Mouse (Mus musculus): ENCODE data around the gene Syde2. TPM values are rescaled to one million over a fixed set of nuclear protein-coding genes. Genes with fewer than 3 reads are reported as not detected.
"Not testable (repeated sequence)": the region's sequence is repeated elsewhere in the genome, so short reads cannot be mapped to it uniquely, and the experiment has no call there.

The Syde2 gene
- polyA plus RNA-seq, 1 experiment, result 2.6 TPM

DNA sequence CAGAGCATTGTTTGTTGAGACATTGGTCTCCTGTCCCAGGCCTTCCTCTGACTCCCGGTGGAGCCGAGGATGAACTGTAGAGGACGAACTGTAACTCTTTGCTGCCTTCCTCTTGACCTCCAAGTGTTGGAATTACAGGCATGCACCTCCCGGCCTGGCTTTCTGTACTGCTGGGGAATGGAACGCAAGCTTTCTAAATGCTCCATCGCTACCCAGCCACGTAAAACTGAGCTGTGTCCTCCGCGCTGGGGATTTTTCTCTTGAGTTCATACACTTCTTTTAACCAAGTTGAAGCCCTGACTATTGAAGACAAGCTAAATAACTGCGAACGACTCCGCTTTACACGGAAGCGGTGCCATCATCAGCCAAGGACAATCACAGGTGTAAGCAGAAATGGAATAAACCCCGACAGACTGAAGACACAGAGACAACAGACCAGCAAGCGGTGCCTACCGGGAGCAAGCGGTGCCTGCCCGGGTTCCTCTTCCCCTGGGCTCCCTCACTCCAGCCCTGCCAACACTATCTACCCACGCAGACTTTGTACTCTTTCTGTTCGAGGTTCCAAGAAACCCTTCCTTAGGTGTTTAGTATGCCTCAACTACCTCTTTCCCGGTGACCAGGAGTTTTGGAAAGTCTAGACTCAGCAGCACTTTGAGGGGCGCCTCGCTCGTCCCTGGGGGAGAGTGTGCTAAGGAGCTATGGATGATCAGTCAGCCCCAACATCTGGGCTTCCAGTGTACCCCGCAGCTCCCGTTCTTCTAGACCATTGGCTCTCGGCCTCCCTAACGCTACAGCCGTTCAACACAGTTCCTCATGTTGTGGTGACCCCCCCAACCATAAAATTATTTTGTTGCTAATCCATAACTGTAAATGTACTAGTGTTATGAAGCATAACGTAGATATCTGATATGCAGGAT, 24.3 kb upstream of the Syde2 start:
- Histone ChIP-seq H3K79me2 (ENCODE audit: control insufficient read depth, insufficient read depth) (no peaks in the 10 kb centered on the region), H3K79me3 (ENCODE audit: low read depth) (no peaks in the 10 kb centered on the region), H3K36me3 (ENCODE audit: control insufficient read depth, insufficient read depth) (no peaks in the 10 kb centered on the region), H3ac (ENCODE audit: control insufficient read depth, insufficient read length, low read depth) (no peak overlapping the region), H3K27me3 (ENCODE audit: control insufficient read depth, insufficient read depth, insufficient read length) (no peaks in the 10 kb centered on the region), H3K4me3 (ENCODE audit: insufficient read depth, poor library complexity, severe bottlenecking) (no peak overlapping the region)
- no peak for TF ChIP-seq CEBPB (IDR thresholded peaks at IDR 0.05; ENCODE audit: low read depth)
- no peak for TF ChIP-seq MYOD1 (IDR thresholded peaks at IDR 0.05; ENCODE audit: control insufficient read depth, insufficient read length, low read depth)
- TF ChIP-seq CTCF (IDR thresholded peaks at IDR 0.05; ENCODE audit: control insufficient read depth, insufficient read depth, insufficient read length), result no peak
- TF ChIP-seq MAX (IDR thresholded peaks at IDR 0.05), result no peak
- TF ChIP-seq FOSL1 (IDR thresholded peaks at IDR 0.05; ENCODE audit: insufficient read depth, low read length, poor library complexity, severe bottlenecking), result no peak
- no peak for TF ChIP-seq MYOG (IDR thresholded peaks at IDR 0.05; ENCODE audit: control insufficient read depth, extremely low read depth, insufficient read length)
- TF ChIP-seq USF1 (IDR thresholded peaks at IDR 0.05; ENCODE audit: low read depth), result no peak

DNA sequence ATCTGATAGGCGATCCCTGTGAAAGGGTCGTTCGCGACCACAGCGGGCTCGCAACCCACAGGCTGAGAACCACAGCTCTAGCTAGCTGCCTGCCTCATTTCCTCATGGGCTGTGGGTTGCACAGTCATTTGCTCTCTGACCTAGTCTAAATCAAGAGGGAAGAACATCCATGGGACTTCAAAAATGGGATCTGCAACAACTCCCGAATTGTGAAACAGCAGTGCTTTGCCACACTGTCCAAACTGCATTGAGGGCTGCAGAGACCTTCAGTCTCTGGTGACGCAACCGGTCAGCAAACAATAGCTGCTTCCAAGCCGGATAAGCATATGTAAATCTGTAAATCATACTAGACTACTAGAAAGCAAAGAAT, 23.7 kb upstream of the Syde2 start:
- Histone ChIP-seq H3K4me3 (ENCODE audit: insufficient read depth, poor library complexity, severe bottlenecking) (no peak overlapping the region), H3K79me2 (ENCODE audit: control insufficient read depth, insufficient read depth) (no peaks in the 10 kb centered on the region), H3K27me3 (ENCODE audit: control insufficient read depth, insufficient read depth, insufficient read length) (no peaks in the 10 kb centered on the region), H3K79me3 (ENCODE audit: low read depth) (no peaks in the 10 kb centered on the region), H3ac (ENCODE audit: control insufficient read depth, insufficient read length, low read depth) (no peak overlapping the region), H3K36me3 (ENCODE audit: control insufficient read depth, insufficient read depth) (no peaks in the 10 kb centered on the region)
- TF ChIP-seq MAX (IDR thresholded peaks at IDR 0.05), result no peak

DNA sequence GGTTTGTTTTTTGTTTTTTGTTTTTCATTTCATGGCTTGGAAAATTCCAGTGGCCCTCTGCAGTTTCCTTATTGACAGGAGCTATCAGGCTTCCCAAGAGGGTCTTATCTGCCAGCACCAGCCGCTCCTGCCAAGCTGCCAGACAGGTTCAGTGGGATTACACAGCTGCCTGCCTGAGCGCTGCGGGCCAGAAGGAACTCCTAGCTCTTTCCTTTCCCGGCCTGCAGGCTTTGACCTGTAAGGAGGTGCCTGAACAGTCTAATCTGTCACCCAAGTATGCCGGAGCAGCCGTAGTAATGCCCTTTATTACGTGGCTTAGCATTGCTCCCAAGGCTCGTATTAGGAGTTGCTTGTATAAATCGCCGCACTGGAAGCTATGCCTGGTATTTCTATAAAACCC, 23.2 kb upstream of the Syde2 start:
- TF ChIP-seq CTCF (IDR thresholded peaks at IDR 0.05; ENCODE audit: control insufficient read depth, insufficient read depth, insufficient read length) (no peak), CEBPB (IDR thresholded peaks at IDR 0.05; ENCODE audit: low read depth) (no peak), MYOD1 (IDR thresholded peaks at IDR 0.05; ENCODE audit: control insufficient read depth, insufficient read length, low read depth) (no peak), USF1 (IDR thresholded peaks at IDR 0.05; ENCODE audit: low read depth) (no peak), MYOG (IDR thresholded peaks at IDR 0.05; ENCODE audit: control insufficient read depth, extremely low read depth, insufficient read length) (no peak), MAX (IDR thresholded peaks at IDR 0.05) (no peak), FOSL1 (IDR thresholded peaks at IDR 0.05; ENCODE audit: insufficient read depth, low read length, poor library complexity, severe bottlenecking) (no peak)
- H3K79me3 ChIP-seq (ENCODE audit: low read depth), result no peaks in the 10 kb centered on the region
- no peaks in the 10 kb centered on the region for H3K27me3 ChIP-seq (ENCODE audit: control insufficient read depth, insufficient read depth, insufficient read length)
- no peaks in the 10 kb centered on the region for H3K36me3 ChIP-seq (ENCODE audit: control insufficient read depth, insufficient read depth)
- H3K4me3 ChIP-seq (ENCODE audit: insufficient read depth, poor library complexity, severe bottlenecking), result no peak overlapping the region
- H3K79me2 ChIP-seq (ENCODE audit: control insufficient read depth, insufficient read depth), result no peaks in the 10 kb centered on the region
- H3ac ChIP-seq (ENCODE audit: control insufficient read depth, insufficient read length, low read depth), result no peak overlapping the region

DNA sequence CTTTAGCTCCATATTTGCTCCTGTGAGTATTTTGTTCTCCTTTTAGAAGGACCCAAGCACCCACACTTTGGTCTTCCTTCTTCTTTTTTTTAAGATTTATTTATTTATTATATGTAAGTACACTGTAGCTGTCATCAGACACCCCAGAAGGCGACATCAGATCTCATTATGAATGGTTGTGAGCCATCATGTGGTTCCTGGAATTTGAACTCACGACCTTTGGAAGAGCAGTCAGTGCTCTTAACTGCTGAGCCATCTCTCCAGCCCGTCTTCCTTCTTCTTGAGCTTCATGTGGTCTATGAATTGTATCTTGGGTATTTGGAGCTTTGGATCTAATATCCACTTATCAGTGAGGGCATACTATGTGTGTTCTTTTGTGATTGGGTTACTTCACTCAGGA, 22.1 kb upstream of the Syde2 start:
- not testable (repeated sequence) for H3K79me2 ChIP-seq (ENCODE audit: control insufficient read depth, insufficient read depth); H3K27me3 ChIP-seq (ENCODE audit: control insufficient read depth, insufficient read depth, insufficient read length); H3ac ChIP-seq (ENCODE audit: control insufficient read depth, insufficient read length, low read depth); H3K79me3 ChIP-seq (ENCODE audit: low read depth); H3K36me3 ChIP-seq (ENCODE audit: control insufficient read depth, insufficient read depth); H3K4me3 ChIP-seq (ENCODE audit: insufficient read depth, poor library complexity, severe bottlenecking)

DNA sequence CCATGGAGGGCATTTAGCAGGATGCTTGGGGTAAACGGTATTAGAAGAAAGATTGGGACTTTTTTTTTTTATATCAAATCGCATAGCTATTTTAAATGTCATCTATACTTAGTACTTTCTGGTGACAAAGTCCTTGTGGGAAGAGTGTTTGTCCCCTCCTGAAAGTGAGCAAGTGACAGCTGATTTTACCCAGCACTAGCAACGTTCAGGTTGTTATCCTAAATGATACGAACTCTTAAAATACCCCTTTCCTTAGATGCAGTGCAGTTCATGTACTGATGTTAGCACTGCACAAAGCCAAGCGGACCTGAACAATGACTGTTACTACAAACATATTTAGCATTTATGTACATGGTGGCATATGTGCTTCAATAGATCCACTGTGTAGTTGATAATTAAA, 20.9 kb upstream of the Syde2 start:
- TF ChIP-seq USF1 (IDR thresholded peaks at IDR 0.05; ENCODE audit: low read depth) (no peak), MAX (IDR thresholded peaks at IDR 0.05) (no peak), MYOD1 (IDR thresholded peaks at IDR 0.05; ENCODE audit: control insufficient read depth, insufficient read length, low read depth) (no peak)
- no peak overlapping the region for H3ac ChIP-seq (ENCODE audit: control insufficient read depth, insufficient read length, low read depth)

DNA sequence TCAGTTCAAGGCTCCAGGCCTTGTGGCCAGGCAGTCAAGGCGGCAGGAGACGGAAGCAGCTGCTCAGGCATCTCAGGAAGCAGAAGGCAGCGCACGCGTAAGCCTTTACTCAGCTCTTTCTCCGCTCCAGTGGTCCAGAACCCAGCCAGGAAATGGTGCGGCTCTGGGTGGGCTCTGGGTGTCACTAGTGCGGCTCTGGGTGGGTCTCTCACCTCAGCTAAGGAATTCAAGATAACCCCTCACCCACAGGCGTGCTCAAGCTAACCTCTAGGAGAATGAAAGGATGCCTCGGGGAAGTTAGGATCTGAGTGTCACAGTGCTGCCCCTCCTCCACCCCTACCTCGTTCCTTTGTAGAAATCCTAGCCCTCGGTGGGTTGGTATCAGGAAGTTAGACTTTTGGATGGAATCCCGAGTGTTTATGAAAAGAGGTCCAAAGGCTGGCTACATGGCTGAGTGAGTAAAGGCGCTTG, 18.6 kb upstream of the Syde2 start:
- Histone ChIP-seq H3K36me3 (ENCODE audit: control insufficient read depth, insufficient read depth) (no peaks in the 10 kb centered on the region), H3K27me3 (ENCODE audit: control insufficient read depth, insufficient read depth, insufficient read length) (no peaks in the 10 kb centered on the region), H3ac (ENCODE audit: control insufficient read depth, insufficient read length, low read depth) (no peak overlapping the region), H3K4me3 (ENCODE audit: insufficient read depth, poor library complexity, severe bottlenecking) (no peak overlapping the region), H3K79me3 (ENCODE audit: low read depth) (no peaks in the 10 kb centered on the region), H3K79me2 (ENCODE audit: control insufficient read depth, insufficient read depth) (no peaks in the 10 kb centered on the region)
- TF ChIP-seq MYOG (IDR thresholded peaks at IDR 0.05; ENCODE audit: control insufficient read depth, extremely low read depth, insufficient read length), result no peak

More for the DNA sequence above, 20.9 kb upstream of the Syde2 start:
- Histone ChIP-seq H3K27me3 (ENCODE audit: control insufficient read depth, insufficient read depth, insufficient read length) (no peaks in the 10 kb centered on the region), H3K79me2 (ENCODE audit: control insufficient read depth, insufficient read depth) (no peaks in the 10 kb centered on the region), H3K36me3 (ENCODE audit: control insufficient read depth, insufficient read depth) (no peaks in the 10 kb centered on the region), H3K79me3 (ENCODE audit: low read depth) (no peaks in the 10 kb centered on the region), H3K4me3 (ENCODE audit: insufficient read depth, poor library complexity, severe bottlenecking) (no peak overlapping the region)
